Mouse (Mus musculus) left cerebral cortex, adult 9 months (tissue): ENCODE results near the gene Pbx3.
A peak's percentile ranks its signal among the peaks of the same experiment; 100 is the strongest.

Source experiments
- DNase-seq, 2 experiments: peaks; one replicate each; pipeline ENCODE4 v3.0.0; 2022; ENCODE audit warnings: low spot score in 2 of 2

Gene Pbx3

DNA sequence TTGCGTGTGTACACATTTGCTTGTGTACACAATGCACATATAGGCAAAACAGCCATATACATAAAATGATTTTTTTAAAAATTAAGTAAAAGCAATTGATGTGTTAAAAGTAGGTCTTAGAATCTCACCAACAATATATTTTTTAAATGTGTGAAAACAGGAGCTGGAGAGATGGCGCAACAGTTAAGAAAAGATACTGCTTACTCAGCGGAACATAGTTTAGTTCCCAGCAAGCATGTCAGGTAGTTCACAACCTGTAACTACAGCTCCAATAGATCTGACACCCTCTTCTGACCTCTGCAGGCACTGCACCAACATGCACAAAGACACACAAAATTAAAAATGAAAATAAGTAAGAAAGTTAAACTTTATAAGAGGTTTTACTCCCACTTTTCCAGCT lies 74.7 kb downstream of the Pbx3 start:
- no peak for DNase-seq

DNA sequence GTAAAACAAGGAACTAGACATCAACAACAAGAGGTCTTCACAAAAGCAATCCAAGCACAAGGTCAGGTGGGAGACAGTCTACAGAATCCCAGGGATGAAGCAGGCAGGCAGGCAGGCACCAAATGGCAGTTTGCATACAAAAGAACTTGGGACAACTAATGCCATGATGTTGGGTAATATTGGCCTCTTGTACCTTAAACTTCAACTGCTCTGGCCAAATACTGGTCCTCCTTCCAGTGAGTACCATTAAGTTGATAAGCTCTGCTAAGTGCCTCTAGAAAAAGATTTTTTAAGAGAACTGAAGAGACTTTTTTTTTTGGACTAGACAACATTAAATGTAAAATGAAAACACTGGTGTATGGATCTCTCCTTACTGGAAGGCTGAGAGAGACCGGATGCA lies 83.2 kb downstream of the Pbx3 start:
- DNase-seq = no peak

DNA sequence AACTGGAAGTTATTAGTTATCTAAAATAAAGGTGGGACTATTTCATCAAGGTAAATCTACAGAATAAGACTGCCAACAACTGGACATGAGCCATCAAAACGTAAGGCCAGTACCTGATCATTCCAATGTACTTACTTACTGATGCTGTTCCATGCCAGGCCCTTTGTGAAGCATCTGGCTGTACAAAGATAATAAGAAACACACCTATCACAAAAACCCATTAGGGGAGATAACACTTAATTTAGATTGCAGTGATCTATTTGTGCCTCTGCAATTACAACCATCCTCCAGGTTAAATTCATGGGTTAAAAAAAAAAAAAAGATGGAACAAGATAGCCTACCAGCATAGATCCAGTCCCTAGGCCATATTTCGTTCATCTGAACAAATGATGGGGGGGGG lies 88.7 kb downstream of the Pbx3 start:
- DNase-seq = no peak

DNA sequence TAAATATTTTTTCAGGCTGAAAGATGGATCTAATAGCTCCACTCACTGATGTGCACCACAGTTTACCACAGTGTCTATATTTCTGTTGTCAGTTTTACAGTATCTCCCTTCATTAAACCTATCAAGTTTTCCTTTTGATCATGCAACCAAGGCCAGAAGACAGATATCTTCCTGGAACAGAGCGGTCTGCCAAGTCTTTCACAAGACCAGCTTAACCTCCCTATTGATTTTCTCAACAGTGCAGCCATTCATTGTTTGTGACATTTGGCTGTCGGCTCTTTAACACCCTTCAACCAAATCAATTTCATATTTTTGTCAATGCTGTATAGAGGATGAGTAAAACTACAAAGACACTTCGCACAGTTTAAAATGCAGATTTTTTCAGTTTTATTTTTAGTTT lies 91.9 kb downstream of the Pbx3 start:
- DNase-seq = no peak

DNA sequence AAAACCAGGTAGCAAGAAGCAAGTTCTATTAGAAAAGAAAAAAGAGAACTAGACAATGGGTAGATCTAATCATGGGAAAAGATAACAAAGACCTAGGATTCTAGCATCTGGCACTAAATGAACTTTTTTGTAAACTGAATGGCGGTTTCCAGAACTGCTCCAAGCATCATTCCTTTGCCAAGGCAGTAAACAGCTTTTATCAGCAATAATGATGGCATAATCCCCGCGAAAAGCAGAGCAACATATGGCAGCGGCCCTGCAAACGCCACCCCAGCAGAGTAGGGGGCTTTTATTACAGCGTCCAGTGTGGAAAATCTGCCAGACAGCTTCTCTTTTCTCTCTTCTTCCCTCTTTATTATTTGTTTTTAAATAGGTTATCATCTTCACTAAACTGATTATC lies 93.2 kb downstream of the Pbx3 start:
- no peak for DNase-seq

DNA sequence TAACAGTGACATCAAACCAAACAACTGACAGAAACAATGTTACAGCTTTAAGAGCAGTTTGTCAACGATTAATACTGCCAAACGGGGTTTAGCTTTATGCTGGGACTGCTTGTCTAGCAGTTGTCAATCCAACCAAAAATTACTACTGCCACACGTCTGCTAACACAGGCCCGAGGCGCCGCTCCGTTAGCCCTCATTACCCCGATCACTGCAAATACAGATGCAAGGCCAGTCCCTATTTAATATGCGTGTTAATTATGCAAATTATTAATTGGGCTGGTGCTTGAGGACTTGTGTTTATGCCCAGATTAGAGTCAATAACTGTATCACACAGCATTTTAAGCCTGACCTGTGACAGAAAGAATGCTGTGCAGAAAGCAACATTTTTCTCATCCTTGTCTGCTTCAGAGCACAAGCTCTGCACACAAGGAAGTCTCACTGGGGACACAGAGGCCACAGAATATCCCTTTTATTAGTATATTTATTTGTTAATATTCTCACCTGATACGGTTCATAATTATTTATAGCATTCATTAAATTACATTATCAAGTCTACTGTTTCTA lies 97.2 kb downstream of the Pbx3 start:
- DNase-seq = no peak

DNA sequence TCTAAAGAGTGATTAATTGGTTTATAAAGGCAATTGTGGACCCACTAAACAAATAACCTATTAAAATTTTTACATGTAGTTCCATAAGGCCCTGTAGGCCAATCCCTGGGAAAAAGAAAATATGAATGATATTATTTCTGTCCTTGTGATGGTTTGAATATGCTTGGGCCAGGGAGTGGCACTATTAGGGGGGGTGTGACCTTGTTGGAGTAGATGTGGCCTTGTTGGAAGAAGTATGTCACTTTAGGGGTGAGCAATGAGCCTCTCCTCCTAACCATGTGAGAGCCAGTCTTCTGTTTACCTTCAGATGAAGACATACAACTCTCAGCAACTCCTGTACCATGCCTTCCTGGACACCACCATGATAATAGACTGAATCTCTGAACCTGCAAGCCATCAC lies 110.9 kb downstream of the Pbx3 start:
- DNase-seq = no peak

DNA sequence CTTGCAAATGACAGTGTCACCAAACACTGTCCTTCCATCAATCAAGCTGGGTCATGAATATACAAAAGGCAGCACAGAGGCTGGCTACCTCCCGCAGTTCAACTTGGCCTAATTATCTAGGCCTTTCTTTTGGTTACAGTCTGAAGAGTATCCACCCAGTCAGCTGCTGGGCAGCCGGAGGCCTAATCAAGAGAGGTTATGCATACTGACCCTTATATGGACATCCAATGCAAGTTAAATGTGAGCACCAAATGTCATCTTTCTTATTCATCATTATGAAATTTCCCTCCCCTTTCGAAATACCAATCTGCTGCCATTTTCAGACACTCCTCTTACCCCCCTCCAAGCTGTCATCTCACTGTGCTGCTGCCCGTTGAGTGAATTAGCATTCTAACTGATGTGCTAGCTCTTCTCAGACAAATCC lies 112.3 kb downstream of the Pbx3 start:
- DNase-seq = no peak

DNA sequence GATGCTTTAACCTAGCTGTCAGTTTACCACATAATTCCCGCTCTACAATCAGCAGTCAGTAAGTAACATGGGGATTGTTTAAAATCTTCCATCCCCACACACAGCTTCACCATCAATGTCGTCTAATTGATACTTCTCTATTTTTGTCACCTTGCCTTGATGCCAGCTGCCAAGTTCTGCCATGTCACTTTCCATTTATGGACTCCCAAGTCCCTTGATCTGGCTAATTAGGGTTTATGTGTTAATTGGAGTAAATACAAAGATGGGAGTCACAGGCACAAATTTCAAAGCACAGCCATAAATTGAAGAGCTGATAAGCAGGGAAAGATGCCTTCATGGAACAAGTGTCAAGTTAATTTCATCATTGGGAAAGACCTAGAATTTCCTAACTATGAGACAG lies 114.7 kb downstream of the Pbx3 start:
- no peak for DNase-seq

DNA sequence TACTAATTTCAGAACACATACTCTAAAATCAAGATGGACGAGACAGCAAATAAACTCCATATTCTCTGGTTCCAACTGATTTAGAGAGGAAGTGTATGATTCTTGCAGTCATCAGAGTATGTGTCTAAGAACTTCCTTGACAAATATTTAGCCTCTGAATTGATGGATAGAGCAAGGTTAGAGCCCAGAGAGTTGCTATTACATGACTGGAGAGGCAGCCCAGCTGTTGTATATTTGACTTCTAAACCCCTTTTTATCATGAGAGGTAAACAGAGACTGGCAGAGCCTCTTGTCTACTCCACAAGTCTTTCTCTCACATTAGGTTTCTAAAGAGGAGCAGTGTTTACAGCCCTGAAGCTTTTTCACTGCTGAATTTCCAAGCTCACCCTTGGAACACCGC lies 115.3 kb downstream of the Pbx3 start:
- DNase-seq = no peak

DNA sequence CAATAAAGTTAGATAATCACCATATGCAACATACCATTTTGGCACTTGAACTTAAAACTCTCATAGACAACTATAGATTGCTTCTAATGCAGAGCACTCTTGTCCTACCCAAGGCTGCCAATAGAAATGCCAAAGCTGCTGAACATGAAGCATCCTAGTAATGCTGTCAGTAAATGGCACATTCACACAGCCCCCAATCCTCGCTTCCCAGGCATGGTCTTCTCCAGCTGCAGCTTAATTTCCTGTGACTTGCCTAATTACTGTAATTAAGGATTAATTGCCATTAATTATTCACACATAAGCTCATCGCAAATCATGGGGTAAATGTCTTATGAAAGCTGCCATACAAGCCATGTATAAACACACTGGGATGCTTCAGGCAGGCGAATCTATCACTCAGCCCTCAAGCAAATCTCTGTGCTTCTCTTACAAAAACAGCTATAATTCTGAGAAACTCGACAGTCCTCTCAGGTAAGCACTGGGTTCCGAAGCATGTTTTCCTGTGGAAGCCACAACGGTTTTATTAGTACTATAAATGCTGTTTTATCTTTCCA lies 116.9 kb downstream of the Pbx3 start:
- DNase-seq = no peak

DNA sequence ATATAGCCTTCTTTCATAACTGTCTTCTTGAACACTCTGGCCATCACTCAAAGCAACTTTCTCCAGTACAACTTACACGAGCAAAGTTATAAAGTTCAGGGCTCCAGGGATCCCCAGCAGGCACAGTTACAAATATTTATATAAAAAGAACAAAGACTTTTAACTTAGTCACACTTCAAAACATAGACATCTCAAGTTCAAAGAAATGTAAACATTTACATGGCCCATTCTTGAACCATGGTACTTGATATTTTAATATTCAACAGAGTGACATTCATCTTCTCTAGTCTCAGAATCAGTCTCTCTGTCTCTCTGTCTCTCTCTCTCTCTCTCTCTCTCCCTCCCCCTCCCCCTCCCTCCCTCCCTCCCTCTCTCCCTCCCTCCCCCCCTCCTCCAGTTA lies 119.3 kb downstream of the Pbx3 start:
- DNase-seq = no peak

DNA sequence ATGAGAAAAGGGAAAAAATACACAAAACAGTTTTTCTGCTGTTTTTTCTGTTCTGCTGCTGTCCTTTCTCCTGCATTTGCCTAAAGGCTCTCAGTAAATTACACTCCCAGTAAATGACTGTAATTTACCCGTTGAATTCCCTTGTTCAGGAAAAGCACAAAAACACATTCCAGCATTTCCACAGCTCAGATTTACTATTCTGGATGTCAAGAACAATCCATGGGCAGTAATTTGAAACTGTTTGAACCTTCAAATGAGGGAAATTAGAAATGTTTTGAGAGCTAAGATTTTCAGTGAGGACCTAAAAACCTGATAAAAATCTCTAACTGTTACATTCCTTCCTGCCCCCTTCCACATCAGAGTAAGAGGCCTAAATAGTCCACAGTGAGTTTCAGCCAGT lies 119.8 kb downstream of the Pbx3 start:
- no peak for DNase-seq

DNA sequence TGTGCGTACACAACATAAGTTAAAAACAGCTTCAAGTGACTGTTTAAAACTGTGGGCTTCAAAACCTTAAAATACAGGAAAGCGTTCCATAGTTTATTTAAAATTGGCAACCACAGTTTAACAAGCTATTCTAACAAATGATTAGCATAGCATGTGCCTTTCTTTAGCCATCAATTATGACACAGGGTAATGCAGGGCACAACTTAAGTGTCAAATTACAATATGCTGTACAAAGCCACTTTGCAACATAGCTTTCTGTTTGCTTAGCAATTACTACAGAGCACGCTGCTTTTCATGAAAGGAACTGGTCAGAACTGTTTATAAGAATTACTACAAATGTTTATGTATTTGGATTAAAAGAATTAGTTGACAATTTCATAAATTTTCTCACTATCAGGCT lies 120.7 kb downstream of the Pbx3 start:
- DNase-seq = no peak

DNA sequence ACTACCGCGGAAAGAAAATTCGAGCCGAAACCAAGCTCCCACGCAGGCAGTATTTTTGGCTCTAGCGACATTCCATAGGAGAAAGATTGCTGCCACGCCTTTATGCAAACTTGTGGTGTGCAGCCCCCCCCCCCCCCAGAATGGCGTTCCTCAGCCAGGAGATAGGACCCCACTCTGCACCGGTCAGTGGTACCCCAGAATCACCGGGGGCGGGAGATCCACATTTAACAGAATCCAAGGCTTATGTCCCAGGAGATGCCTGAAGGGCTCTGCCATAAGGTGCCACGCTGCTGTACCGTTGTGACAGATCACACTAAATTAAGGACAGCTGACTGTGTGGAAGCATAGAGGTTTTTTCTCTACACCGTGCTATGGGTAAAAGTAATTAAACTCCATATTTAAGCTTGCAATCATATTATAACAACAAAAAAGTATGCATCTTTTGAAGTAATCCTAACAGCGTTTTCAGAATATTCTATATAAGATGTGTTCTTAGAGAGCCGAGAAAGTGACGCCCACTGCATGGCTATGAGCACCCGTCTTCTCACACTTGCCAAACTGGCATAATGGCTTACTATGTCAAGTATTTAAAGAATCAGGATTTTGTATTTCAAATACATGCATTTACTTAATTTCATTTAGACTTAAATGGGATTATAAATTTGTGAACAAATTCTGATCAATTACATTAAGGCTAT lies 122.8 kb downstream of the Pbx3 start:
- no peak for DNase-seq

DNA sequence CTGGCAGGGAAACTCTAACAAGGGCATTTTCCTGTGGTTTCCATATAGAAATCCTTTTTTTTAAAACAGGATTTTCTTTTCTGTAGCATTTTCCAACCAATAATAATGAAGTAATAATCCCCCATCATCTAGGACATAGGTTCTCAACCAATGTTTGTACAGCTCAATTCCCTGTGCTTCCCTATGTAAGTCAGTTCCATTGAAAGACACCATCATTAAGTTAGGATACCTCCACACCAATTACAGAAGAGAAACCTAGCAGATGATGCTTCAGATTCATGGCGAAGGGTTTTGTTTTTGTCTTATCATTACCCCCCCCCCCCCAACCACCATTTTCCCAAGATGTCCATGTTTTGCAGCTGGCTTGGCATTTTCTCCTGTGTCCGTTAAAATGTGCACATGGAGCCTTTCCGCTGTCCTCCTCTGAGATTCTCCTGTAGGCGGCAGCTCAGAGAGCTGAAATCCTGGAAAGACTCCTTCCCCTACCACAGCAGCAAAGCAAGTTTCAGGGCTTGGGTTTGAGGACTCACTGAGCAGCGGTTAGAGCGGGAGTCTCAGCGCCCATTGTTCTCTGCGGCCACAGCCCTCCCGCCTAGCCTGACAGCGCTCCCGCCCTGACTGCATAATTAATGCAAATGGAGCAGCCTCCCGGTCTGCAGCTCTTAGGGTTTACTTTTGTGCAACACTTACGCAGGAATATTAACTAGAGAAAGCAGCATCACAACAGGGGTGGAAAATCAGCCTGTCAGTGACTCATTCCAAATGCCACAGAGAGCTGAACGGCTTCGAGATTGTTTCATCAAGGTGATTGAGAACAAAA lies 123.6 kb downstream of the Pbx3 start:
- peak; percentile 38 to 46 for DNase-seq

DNA sequence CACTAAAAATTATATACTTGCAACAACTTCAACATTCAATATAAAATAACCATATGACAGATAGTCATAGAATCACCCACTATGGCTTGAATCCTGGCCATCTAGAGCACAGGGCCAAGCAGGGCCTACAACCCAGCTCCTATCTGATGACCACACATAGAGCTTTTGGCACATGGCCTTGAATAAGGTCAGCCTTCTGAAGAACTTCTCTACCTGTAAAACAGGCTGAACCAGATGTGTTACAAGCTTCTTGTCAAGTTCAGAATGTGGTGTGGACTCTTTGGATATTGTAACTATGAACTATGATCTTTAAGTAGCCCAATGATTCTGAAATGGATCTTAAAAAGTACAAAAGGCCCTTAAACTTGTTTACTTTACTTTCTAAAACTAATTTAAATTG lies 132.1 kb downstream of the Pbx3 start:
- no peak for DNase-seq

DNA sequence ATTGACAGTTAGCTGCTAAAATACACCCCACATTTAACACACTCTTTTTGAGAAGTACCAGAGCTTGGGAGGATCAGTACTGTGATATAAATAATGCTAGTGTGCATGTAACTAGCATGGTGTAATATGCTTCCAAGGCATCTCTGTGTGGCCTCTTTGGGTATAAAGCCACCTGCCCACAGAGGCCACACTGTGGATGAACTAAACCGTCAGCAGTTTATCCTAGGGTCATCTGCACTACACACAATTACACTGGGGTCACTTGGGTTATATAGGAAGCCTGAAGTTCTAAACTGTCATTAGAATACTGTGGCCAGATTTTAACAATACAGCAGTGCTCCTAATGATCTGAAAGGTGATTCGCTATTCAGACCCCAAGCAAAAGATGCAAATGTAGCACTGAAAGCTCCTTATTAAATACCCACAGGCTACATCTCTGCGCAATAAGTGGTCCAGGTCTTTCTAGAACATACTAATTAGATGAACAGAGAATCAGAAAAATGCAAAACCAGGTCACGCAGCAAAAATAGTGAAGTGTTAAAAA lies 133.6 kb downstream of the Pbx3 start:
- no peak for DNase-seq

DNA sequence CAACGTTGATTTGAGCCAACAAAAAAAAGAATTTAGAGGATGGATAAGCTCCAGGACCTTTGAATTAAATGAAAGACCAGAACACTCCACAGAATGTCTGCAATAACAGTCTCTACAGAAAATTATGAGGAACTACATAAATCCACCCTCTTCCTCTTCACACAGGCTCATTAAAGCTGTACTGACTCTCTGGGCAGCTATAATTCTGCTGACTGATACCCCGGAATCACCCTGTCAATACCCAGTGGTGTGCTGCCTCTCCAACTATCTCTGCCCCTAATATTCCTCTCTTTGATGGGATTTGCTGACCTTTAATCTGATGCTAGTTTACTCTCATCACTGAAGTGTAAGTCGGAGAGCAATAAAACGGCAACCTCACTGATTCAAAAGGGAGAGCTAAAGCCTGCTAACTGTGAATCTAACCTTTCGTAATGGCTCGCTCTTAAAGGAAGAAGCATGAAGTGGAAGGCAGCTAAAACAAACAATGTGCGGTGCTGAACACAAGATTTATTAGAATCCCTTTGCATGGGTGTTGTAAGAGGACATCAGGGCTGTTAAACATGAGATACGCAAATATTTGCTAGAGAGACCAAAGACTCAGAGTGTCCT lies 137.4 kb downstream of the Pbx3 start:
- no peak for DNase-seq

DNA sequence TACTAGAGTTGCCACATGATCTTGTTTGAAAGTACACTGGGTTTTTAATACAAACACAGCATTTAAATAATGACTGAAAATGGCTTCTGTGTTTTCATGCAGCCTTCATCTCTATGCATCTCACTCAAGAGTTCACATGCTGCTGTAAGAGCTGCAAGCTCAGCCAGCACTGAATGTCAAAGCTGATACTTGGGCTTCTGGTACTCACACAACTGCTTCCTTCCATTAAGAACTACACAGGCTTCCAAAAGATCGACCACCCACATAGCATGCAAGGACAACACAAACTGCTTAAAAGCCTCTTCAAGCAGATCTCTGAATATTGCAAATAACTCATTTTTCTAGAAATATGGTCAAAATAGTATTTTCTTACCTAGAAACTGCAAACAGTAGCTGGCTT lies 138.7 kb downstream of the Pbx3 start:
- DNase-seq = no peak

DNA sequence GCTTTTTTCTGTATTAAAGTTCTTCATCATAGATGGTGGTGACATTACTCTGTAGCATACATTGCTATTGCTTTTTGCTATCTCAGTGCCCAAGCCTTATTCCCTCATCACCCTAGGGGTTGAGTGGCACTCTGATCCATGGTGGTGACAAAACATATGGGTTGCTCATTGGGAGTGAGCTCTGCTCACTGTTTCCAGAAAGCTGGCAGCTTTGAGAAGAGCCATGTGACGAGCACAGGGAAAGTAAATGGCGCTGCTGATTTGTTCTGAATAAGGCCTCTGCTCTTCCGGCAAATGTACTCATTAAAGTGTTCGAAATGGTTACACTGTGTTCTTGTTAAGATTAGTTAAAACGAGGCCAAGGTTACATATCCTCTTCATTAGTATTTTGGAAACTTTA lies 139.7 kb downstream of the Pbx3 start:
- DNase-seq = no peak

DNA sequence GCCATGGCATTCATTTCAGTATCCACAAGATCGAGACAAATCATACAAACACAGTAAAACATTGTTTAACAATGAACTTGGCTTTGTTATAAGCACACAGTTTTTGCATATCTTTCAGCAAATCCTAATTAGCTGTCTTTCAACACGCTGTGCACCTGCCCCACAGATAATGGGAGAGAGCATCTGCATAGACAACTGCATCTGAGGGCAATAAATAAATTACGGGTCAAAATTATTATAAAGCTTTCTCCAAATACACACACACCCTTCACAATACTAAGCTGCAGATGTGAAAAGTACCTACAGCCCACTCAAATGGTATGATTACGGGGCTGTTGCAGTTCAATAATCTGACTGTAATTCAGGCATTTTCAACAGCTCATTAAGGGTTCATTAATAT lies 145.3 kb downstream of the Pbx3 start:
- no peak for DNase-seq
